Mouse (Mus musculus) heart, embryonic 15.5 days (tissue): ENCODE results near the gene Nod1. TPM values are rescaled to one million over a fixed set of nuclear protein-coding genes. Genes with fewer than 3 reads are reported as not detected.

Experiments
- ATAC-seq: fragments of 200-750 bp; cut with Nextera tagmentation; replicated peaks from 2 replicates; pipeline ENCODE4 v1.8.0; 2017; ENCODE audit warnings: low read depth, moderate TSS enrichment; ENCODE audit not compliant: insufficient number of reproducible peaks, insufficient read depth, low FRiP score
- H3K27ac ChIP-seq: fragments of 300-500 bp; sonication (generic); 2 replicates; pipeline ENCODE4 v1.5.1; 2015; ENCODE audit warnings: mild to moderate bottlenecking, inconsistent platforms
- H3K27me3 ChIP-seq: fragments of 300-500 bp; sonication (generic); 2 replicates; pipeline ENCODE4 v1.6.1; 2015; ENCODE audit warnings: inconsistent platforms
- H3K36me3 ChIP-seq: fragments of 300-500 bp; sonication (generic); 2 replicates; pipeline ENCODE4 v1.6.1; 2015; ENCODE audit warnings: mild to moderate bottlenecking, inconsistent platforms
- H3K4me1 ChIP-seq: fragments of 300-500 bp; sonication (generic); replicated peaks from 2 replicates; pipeline ENCODE4 v1.6.1; 2015; ENCODE audit warnings: inconsistent platforms
- H3K4me2 ChIP-seq: fragments of 300-500 bp; sonication (generic); 2 replicates; pipeline ENCODE4 v1.6.1; 2015; ENCODE audit warnings: inconsistent platforms, mild to moderate bottlenecking, moderate library complexity
- H3K4me3 ChIP-seq: fragments of 300-500 bp; sonication (generic); 2 replicates; pipeline ENCODE4 v1.5.1; 2015; ENCODE audit warnings: mild to moderate bottlenecking, inconsistent platforms
- H3K9ac ChIP-seq: fragments of 300-500 bp; sonication (generic); 2 replicates; pipeline ENCODE4 v1.6.1; 2015; ENCODE audit warnings: mild to moderate bottlenecking, inconsistent platforms
- H3K9me3 ChIP-seq: fragments of 300-500 bp; sonication (generic); replicated peaks from 2 replicates; pipeline ENCODE4 v1.6.1; 2016; ENCODE audit warnings: inconsistent platforms
- WGBS: fragments of 180-500 bp; shearing (Covaris S2); methylation state at CpG from one replicate; pipeline ENCODE4 v1.1.7; 2015; ENCODE audit warnings: mixed read lengths; 5-methylcytosine and 5-hydroxymethylcytosine counted together
- polyA plus RNA-seq: library from polyadenylated mRNA; unstranded; fragments of >200 nt; fragmentation: Nextera tagmentation; extraction: Ambion mirVana; gene quantifications from 2 replicates; pipeline ENCODE4 v1.2.1, GENCODE M21; 2015

Nod1 gene
- polyA plus RNA-seq, 1 experiment from 2014 or later = 4.3 TPM

GRCm38 (mm10) chr6:54939631-54940030, 32.8 kb downstream of the Nod1 start:
- WGBS = 46% methylated on average over 4 of the region's 4 CpGs
- H3K27ac ChIP-seq = no peak overlapping the region; the same call in none of the 2 replicates
- peaks cover 17% of the 10 kb centered on the region for H3K27me3 ChIP-seq
- peaks cover 12% of the 10 kb centered on the region for H3K4me1 ChIP-seq
- no peak overlapping the region for H3K4me2 ChIP-seq
- ATAC-seq = peak; percentile 54; the same call in 1 of the 2 replicates
- no peak overlapping the region for H3K9ac ChIP-seq
- H3K9me3 ChIP-seq = no peaks in the 10 kb centered on the region
- no peaks in the 10 kb centered on the region for H3K36me3 ChIP-seq
- H3K4me3 ChIP-seq = no peak overlapping the region

GRCm38 (mm10) chr6:54936496-54936895, 35.9 kb downstream of the Nod1 start:
- H3K4me1 ChIP-seq = peaks cover 9% of the 10 kb centered on the region
- no peak overlapping the region for H3K27ac ChIP-seq

GRCm38 (mm10) chr6:54934930-54935329, 37.5 kb downstream of the Nod1 start:
- ATAC-seq = no peak
- Histone ChIP-seq H3K36me3 (no peaks in the 10 kb centered on the region), H3K4me3 (no peak overlapping the region), H3K27ac (no peak overlapping the region), H3K9ac (no peak overlapping the region), H3K27me3 (no peaks in the 10 kb centered on the region), H3K4me1 (peaks cover 9% of the 10 kb centered on the region), H3K4me2 (no peak overlapping the region), H3K9me3 (no peaks in the 10 kb centered on the region)
- 67% methylated on average over 5 of the region's 5 CpGs for WGBS

More at GRCm38 (mm10) chr6:54936496-54936895, 35.9 kb downstream of the Nod1 start:
- Histone ChIP-seq H3K9me3 (no peaks in the 10 kb centered on the region), H3K9ac (no peak overlapping the region), H3K4me3 (no peak overlapping the region), H3K36me3 (no peaks in the 10 kb centered on the region), H3K4me2 (no peak overlapping the region), H3K27me3 (no peaks in the 10 kb centered on the region)
- no peak for ATAC-seq
- WGBS = 47% methylated on average over 2 of the region's 2 CpGs

GRCm38 (mm10) chr6:54934313-54934712, 38.1 kb downstream of the Nod1 start:
- Histone ChIP-seq H3K4me3 (no peak overlapping the region), H3K4me2 (no peak overlapping the region), H3K9me3 (no peaks in the 10 kb centered on the region), H3K4me1 (peaks cover 6% of the 10 kb centered on the region; the same call in 1 of the 2 replicates), H3K9ac (no peak overlapping the region), H3K36me3 (no peaks in the 10 kb centered on the region), H3K27ac (no peak overlapping the region), H3K27me3 (no peaks in the 10 kb centered on the region)
- no peak for ATAC-seq
- WGBS = 60% methylated on average over 8 of the region's 8 CpGs

- Histone ChIP-seq H3K9me3 (no peaks in the 10 kb centered on the region), H3K9ac (no peak overlapping the region), H3K27ac (no peak overlapping the region), H3K36me3 (no peaks in the 10 kb centered on the region), H3K27me3 (no peaks in the 10 kb centered on the region), H3K4me1 (peaks cover 5% of the 10 kb centered on the region; the same call in 1 of the 2 replicates), H3K4me3 (no peak overlapping the region), H3K4me2 (no peak overlapping the region)
- ATAC-seq = no peak
- WGBS = 53% methylated on average over 3 of the region's 3 CpGs
These were observed 38.5 kb downstream of the Nod1 start for GRCm38 (mm10) chr6:54933866-54934265.

GRCm38 (mm10) chr6:54933216-54933615, 39.2 kb downstream of the Nod1 start:
- no peak for ATAC-seq
- H3K27me3 ChIP-seq = no peaks in the 10 kb centered on the region
- H3K9ac ChIP-seq = no peak overlapping the region
- H3K4me2 ChIP-seq = no peak overlapping the region
- no peaks in the 10 kb centered on the region for H3K9me3 ChIP-seq
- H3K4me3 ChIP-seq = no peak overlapping the region
- H3K4me1 ChIP-seq = peaks cover 5% of the 10 kb centered on the region; the same call in 1 of the 2 replicates
- WGBS = 65% methylated on average over 5 of the region's 5 CpGs
- H3K36me3 ChIP-seq = no peaks in the 10 kb centered on the region
- no peak overlapping the region for H3K27ac ChIP-seq

GRCm38 (mm10) chr6:54932526-54932925, 39.9 kb downstream of the Nod1 start:
- H3K36me3 ChIP-seq = no peaks in the 10 kb centered on the region
- no peak overlapping the region for H3K4me2 ChIP-seq
- H3K4me1 ChIP-seq = peaks cover 5% of the 10 kb centered on the region; the same call in 1 of the 2 replicates
- ATAC-seq = no peak
- H3K4me3 ChIP-seq = no peak overlapping the region
- H3K27ac ChIP-seq = no peak overlapping the region
- WGBS = 88% methylated on average over 12 of the region's 12 CpGs
- H3K27me3 ChIP-seq = no peaks in the 10 kb centered on the region
- no peak overlapping the region for H3K9ac ChIP-seq
- no peaks in the 10 kb centered on the region for H3K9me3 ChIP-seq

GRCm38 (mm10) chr6:54931641-54932040, 40.8 kb downstream of the Nod1 start:
- 93% methylated on average over 4 of the region's 4 CpGs for WGBS
- no peak overlapping the region for H3K27ac ChIP-seq
- H3K4me1 ChIP-seq = peaks cover 5% of the 10 kb centered on the region; the same call in 1 of the 2 replicates
- no peak for ATAC-seq
- no peak overlapping the region for H3K9ac ChIP-seq
- H3K36me3 ChIP-seq = no peaks in the 10 kb centered on the region
- H3K4me2 ChIP-seq = no peak overlapping the region
- no peaks in the 10 kb centered on the region for H3K27me3 ChIP-seq
- no peaks in the 10 kb centered on the region for H3K9me3 ChIP-seq
- H3K4me3 ChIP-seq = no peak overlapping the region

- no peaks in the 10 kb centered on the region for H3K36me3 ChIP-seq
- no peaks in the 10 kb centered on the region for H3K9me3 ChIP-seq
- H3K9ac ChIP-seq = no peak overlapping the region
- no peak overlapping the region for H3K4me3 ChIP-seq
- H3K27ac ChIP-seq = no peak overlapping the region
- no peak for ATAC-seq
- no peaks in the 10 kb centered on the region for H3K27me3 ChIP-seq
- no peak overlapping the region for H3K4me2 ChIP-seq
- 84% methylated on average over 6 of the region's 6 CpGs for WGBS
- no peaks in the 10 kb centered on the region for H3K4me1 ChIP-seq
These were observed 44.5 kb downstream of the Nod1 start for GRCm38 (mm10) chr6:54927946-54928345.

- H3K27ac ChIP-seq = no peak overlapping the region
- no peaks in the 10 kb centered on the region for H3K4me1 ChIP-seq
- no peak for ATAC-seq
- H3K36me3 ChIP-seq = no peaks in the 10 kb centered on the region
- H3K9ac ChIP-seq = no peak overlapping the region
- H3K9me3 ChIP-seq = no peaks in the 10 kb centered on the region
- no peak overlapping the region for H3K4me3 ChIP-seq
- 67% methylated on average over 2 of the region's 2 CpGs for WGBS
- no peaks in the 10 kb centered on the region for H3K27me3 ChIP-seq
- H3K4me2 ChIP-seq = no peak overlapping the region
These were observed 45.5 kb downstream of the Nod1 start for GRCm38 (mm10) chr6:54926899-54927298.

- Histone ChIP-seq H3K4me2 (no peak overlapping the region), H3K9me3 (no peaks in the 10 kb centered on the region), H3K4me3 (no peak overlapping the region), H3K36me3 (no peaks in the 10 kb centered on the region), H3K4me1 (no peaks in the 10 kb centered on the region), H3K9ac (no peak overlapping the region), H3K27ac (no peak overlapping the region), H3K27me3 (no peaks in the 10 kb centered on the region)
- ATAC-seq = no peak
- WGBS = 50% methylated on average over 7 of the region's 7 CpGs
These were observed 46.5 kb downstream of the Nod1 start for GRCm38 (mm10) chr6:54925736-54926440.

GRCm38 (mm10) chr6:54924538-54924937, 47.9 kb downstream of the Nod1 start:
- Histone ChIP-seq H3K4me3 (no peak overlapping the region), H3K36me3 (no peaks in the 10 kb centered on the region), H3K9ac (no peak overlapping the region), H3K4me1 (no peaks in the 10 kb centered on the region), H3K4me2 (no peak overlapping the region), H3K27ac (no peak overlapping the region), H3K27me3 (no peaks in the 10 kb centered on the region), H3K9me3 (no peaks in the 10 kb centered on the region)
- no peak for ATAC-seq
- WGBS = 91% methylated on average over 16 of the region's 16 CpGs
